Mouse (Mus musculus): Measurements from ENCODE around the gene Abca14. TPM values are rescaled to one million over a fixed set of nuclear protein-coding genes. Genes with fewer than 3 reads are reported as not detected.
"Not testable (repeated sequence)": the region's sequence is repeated elsewhere in the genome, so short reads cannot be mapped to it uniquely, and the experiment has no call there.

The Abca14 gene
- polyA plus RNA-seq, 1 experiment: not detected

- not testable (repeated sequence) for H3K27ac ChIP-seq (replicated peaks; ENCODE audit: low read depth, low read length); H3K4me3 ChIP-seq (ENCODE audit: insufficient read depth, low read depth, low read length)
These were observed 122.2 kb downstream of the Abca14 start for GRCm38 (mm10) chr7:120325911-120326310.

GRCm38 (mm10) chr7:120327220-120328073 is 123.7 kb downstream of the Abca14 start:
- Histone ChIP-seq H3K4me1 (ENCODE audit: control insufficient read depth, insufficient read depth, insufficient read length, low read length) (no peaks in the 10 kb centered on the region), H3K27ac (replicated peaks; ENCODE audit: low read depth, low read length) (no peak overlapping the region), H3K4me3 (ENCODE audit: insufficient read depth, low read depth, low read length) (no peak overlapping the region)

More at GRCm38 (mm10) chr7:120325911-120326310, 122.2 kb downstream of the Abca14 start:
- not testable (repeated sequence) for H3K4me1 ChIP-seq (ENCODE audit: control insufficient read depth, insufficient read depth, insufficient read length, low read length)

- H3K4me1 ChIP-seq (ENCODE audit: control insufficient read depth, insufficient read depth, insufficient read length, low read length): no peaks in the 10 kb centered on the region
- no peak within 1 kb of the TSS for H3K4me3 ChIP-seq (ENCODE audit: insufficient read depth, low read depth, low read length)
- no peak within 1 kb of the TSS for H3K27ac ChIP-seq (replicated peaks; ENCODE audit: low read depth, low read length)
These were observed 124.5 kb downstream of the Abca14 start, which contains the start of gene Abca15 for GRCm38 (mm10) chr7:120328087-120328793. Abca15 (plus strand) TSS chr7:120328670.

DNA sequence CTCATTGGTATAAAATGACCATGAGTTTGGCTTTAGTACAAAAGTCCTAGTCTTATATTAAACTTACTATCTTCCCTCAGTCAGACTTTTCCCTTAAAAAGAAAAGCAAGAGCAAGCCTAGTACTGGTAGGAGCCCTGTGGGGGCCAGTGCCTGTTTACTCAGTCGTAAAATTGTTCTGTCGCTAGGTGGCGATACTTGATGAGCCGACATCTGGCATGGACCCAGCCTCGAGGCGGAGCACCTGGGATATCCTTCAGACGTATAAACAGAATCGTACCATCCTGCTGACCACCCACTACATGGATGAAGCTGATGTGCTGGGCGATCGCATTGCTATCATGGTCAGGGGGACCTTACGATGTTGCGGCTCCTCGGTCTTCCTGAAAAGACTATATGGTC is 157.4 kb downstream of the Abca14 start:
- Histone ChIP-seq H3K4me1 (ENCODE audit: control insufficient read depth, insufficient read depth, insufficient read length, low read length) (no peaks in the 10 kb centered on the region), H3K27ac (replicated peaks; ENCODE audit: low read depth, low read length) (no peak overlapping the region), H3K4me3 (ENCODE audit: insufficient read depth, low read depth, low read length) (no peak overlapping the region)

Other genes with a start within 250 kb of the Abca14 start
- gene Dnah3, start 108.7 kb upstream of the Abca14 start, polyA plus RNA-seq (2012; ENCODE audit: insufficient read depth, insufficient read length, missing spikeins): 0.48 TPM in 1 of 2 replicates, not detected in the other
- gene Tmem159, start 101.6 kb upstream of the Abca14 start, polyA plus RNA-seq (2012; ENCODE audit: insufficient read depth, insufficient read length, missing spikeins): 10.7 and 14.6 TPM in 2 replicates
- not detected in 2 replicates for gene Zp2, start 58.7 kb upstream of the Abca14 start, polyA plus RNA-seq (2012; ENCODE audit: insufficient read depth, insufficient read length, missing spikeins)
- not detected in 2 replicates for gene Anks4b, start 30.1 kb upstream of the Abca14 start, polyA plus RNA-seq (2012; ENCODE audit: insufficient read depth, insufficient read length, missing spikeins)
- gene Crym, start 1.9 kb upstream of the Abca14 start, polyA plus RNA-seq (2012; ENCODE audit: insufficient read depth, insufficient read length, missing spikeins): not detected in 2 replicates
- not detected in 2 replicates for gene Abca15, start 124.7 kb downstream of the Abca14 start, polyA plus RNA-seq (2012; ENCODE audit: insufficient read depth, insufficient read length, missing spikeins)
- gene Abca16, start 205.7 kb downstream of the Abca14 start, polyA plus RNA-seq (2012; ENCODE audit: insufficient read depth, insufficient read length, missing spikeins): not detected in 2 replicates